Mouse (Mus musculus) c-Kit-positive CD71-positive TER-119-positive erythroid progenitor cells, embryonic 14.5 days (primary cell): ENCODE results near the gene Slc44a5.
"Not testable (repeated sequence)": the region's sequence is repeated elsewhere in the genome, so short reads cannot be mapped to it uniquely, and the experiment has no call there.

ENCODE experiments used
- DNase-seq: peaks from one replicate; pipeline ENCODE4 v3.0.0-alpha.2; 2013; ENCODE audit warnings: low spot score

Gene Slc44a5

GRCm38 (mm10) chr3:154101671-154102070 is 128.4 kb downstream of the Slc44a5 start:
- DNase-seq = no peak

GRCm38 (mm10) chr3:154110528-154110927 is 137.3 kb downstream of the Slc44a5 start:
- DNase-seq = no peak

DNA sequence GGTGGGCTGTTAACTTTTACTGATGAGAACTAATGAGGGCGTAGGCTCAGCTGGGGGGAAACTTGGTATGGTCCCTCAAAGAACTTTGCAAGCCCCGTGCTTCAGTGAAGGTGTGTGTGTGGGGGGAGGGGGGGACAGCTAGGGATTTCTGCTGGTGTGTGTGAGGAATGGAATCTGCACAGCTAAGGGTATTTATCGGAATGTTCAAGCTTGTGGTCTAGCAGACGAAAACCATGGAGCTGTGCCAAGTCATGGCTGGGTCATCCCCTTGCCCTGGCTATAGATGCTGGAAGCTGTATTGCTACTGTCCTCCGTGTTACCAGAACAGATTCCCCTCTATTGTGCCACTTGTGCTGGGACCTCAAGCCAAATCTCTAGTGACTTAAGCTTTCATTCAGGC is 138.0 kb downstream of the Slc44a5 start:
- DNase-seq = no peak

- no peak for DNase-seq
Measured at GRCm38 (mm10) chr3:154114991-154115390, 141.8 kb downstream of the Slc44a5 start.

GRCm38 (mm10) chr3:154115478-154115877 is 142.2 kb downstream of the Slc44a5 start:
- DNase-seq = no peak

DNA sequence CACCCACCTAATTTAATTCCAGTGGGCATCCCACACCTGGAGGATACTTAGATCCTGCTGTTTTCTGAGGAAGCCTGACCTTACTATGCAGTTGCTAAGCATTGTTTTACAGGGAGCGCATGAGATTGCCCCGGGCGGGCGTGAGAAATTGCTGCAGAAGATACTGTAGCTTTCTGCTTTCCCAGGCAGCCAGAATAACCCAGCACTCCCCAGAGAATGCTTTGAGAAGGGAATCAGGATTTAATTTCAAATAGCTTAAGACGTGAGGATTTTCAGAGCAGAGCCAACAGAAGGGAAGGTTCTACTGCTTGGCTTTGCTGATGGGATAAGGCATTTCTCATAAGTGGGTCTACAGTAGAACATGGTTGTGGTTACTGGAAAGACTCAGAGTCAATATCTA is 142.8 kb downstream of the Slc44a5 start:
- DNase-seq = no peak

DNA sequence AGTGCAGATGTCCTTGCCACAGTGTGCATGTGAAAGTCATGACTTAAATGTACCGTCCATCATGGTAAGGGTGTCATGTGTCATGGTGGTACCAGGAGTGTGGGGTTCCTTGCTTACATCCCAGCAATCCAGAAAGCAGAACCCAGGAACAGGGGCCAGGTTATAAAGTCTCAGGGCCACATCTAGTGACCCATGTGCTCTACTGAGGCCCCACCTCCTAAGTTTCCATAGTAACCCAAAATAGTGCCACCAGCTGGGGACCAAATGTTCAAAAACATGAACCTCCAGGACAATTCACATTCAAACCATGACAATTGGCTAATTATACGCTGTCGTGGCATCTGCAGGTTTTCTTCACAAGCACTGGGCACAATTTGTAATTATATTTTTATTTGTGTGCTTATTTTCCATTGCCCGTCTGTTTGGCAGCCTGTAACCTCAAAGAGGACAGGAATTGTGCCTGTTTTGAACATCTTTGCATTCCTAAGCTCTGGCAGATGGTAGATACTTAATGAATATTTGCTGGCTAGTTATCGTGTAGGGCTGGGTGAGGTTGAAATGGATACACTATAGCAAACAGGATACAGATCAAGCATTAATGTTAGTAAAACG is 145.9 kb downstream of the Slc44a5 start:
- no peak for DNase-seq

GRCm38 (mm10) chr3:154122531-154122930 is 149.3 kb downstream of the Slc44a5 start:
- DNase-seq = no peak

DNA sequence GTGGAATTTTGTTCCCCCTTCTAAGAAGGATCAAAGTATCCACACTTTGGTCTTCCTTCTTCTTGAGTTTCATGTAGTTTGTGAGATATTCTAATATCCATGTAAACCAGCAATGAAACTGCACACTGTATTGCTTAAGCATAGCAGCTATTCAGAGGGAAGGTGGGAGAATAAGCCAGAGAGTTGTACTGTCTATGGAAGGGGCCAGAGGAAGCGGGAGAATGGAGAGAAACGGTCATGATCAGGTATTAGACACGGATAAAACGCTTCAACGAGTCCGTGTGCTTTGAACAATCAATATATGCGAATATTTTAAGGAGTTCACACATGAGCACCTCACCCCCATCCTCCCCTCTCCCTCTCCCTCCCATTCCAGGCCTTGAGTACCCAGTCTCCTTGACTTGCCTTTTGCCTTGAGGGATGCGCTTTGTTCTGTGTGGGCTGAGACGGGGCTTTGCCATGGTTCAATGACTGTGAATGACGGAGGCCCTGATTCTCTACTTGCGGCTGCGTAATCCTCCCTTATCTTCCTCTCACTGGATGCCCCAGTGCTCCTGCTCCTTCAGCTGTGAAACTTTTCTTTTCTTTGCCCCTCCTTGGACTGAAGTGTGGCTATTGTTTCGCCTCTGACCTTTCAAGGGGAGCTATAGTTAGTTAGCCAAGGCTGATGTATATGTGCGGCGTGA is 151.8 kb downstream of the Slc44a5 start:
- no peak for DNase-seq

- DNase-seq = no peak
Measured at GRCm38 (mm10) chr3:154125768-154126376, 152.6 kb downstream of the Slc44a5 start.

GRCm38 (mm10) chr3:154127246-154127645 is 154.0 kb downstream of the Slc44a5 start:
- DNase-seq = no peak

- DNase-seq = no peak
Measured at GRCm38 (mm10) chr3:154129036-154129435, 155.8 kb downstream of the Slc44a5 start.

DNA sequence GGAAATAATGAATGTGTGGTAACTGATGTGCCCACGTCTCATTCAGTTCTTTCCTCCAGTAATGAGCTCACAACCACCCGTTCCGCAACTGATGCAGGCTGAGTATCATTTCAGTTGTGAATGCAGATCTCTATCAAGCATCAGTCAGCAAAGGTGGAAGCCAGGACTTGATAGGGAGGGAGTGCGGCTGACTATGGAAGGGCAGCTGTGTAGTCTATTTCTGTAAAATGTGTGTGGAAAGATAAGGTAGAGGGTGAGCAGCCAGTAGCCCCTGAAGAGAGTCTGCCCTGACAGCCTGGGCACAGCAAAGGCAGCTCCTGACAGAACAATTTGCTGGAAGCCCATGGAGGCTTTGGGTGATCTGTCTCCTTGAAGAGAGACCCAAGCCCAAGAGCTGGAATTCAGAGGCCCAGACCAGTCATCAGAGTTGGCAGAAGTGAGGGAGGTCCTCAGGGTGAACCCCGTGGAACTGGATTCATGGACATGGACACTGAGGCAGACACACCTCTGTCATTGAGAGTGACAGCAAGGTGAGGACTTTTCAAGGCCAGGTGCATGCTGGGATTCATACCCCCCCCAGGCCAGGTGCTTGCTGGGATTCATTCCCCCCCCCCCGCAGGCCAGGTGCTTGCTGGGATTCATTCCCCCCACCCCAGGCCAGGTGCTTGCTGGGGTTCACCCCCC is 157.3 kb downstream of the Slc44a5 start:
- peak; percentile 10 for DNase-seq

DNA sequence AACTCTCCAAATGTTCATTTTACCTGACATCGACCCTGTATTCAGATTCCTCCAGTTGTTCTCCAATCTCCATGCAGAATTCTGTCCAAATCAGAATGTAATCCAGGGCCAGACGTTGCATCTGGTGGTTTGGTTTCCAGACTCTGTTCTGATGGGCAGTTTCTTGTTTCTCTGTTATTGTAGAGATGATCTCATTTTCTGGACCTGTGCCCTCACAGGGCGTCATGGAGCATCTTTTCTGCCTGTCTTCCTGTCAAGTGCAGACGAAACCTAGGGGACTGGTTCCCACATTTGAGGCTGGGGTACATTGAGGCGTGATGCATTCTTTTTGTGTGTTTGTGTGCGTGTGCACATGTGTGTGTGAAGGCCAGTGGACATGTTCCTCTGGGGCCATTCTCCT is 160.8 kb downstream of the Slc44a5 start:
- no peak for DNase-seq

DNA sequence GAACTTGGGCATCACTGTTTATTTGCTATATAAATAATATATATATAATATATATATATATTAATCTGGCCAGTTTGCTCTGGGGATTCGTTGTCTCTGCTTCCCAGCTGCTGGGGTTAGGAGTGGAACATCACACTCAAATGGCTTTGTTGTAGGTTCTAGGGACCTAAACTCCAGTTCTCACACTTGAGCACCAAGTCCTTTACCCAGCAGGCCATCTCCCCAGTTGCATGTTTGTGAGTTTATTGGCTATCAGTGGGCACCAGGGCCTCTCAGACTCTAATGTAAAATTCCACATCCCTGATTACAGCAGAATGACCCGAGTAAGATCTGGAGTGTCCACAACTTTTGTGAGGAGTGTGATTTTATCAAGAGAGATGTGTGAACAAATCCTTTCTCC is 161.5 kb downstream of the Slc44a5 start:
- no peak for DNase-seq

DNA sequence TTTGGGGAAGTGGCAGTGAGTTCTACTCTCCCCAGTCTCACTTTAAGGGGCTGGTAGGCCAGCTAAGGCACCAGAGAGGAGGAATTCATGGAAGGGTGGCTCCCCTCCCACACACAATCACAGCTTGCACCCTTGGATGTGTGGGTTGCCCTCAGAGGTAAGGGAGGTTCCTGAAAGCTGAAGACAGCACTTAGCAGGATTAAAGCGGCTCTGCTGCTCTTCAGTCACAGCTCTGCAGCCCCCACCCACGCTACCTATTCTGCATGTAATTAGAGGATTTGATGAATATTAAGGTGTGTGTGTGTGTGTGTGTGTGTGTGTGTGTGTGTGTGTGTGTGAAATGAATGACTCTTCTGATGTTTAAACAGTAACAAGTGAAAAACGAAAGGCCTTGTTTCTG is 163.3 kb downstream of the Slc44a5 start:
- no peak for DNase-seq

- DNase-seq = no peak
Measured at GRCm38 (mm10) chr3:154141346-154141745, 168.1 kb downstream of the Slc44a5 start.

GRCm38 (mm10) chr3:154142618-154143017 is 169.4 kb downstream of the Slc44a5 start:
- DNase-seq = no peak

DNA sequence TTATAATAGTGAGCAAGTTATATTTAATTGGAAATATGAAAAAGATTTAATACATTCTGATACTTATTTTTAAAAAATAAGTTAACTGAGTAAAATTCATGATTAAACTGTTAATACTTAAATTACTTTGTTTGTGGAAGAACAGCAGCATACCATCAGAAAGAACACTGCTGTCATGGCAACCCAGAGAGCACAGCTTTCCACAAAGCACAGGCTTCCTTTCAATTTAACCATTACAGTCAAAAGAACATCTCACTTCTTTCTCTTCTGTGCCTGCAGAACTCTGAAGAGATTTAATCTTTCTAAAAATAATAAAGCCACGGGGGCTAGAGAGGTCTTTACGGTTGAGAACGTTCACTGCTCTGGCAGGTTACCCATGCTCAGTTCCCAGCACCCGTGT is 172.5 kb downstream of the Slc44a5 start:
- no peak for DNase-seq

DNA sequence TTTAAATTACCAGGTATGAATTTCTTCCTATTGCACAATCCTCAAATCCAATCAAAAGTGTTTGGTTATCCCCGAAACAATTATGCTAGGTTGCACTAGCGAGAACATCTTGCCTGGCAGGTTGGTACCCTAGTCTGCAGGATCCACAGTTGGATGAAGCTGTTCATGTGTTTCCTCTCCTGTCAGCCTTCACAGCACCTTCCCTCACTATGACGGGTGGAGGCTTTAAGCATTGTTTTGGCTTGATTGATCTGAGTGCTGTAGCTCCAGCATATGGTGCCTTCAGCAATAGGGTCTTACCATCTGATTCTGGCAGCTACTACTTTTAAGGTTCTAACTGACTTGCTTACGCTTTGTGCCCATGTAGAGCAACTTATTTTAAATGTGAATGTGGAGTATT is 176.5 kb downstream of the Slc44a5 start:
- no peak for DNase-seq

- DNase-seq = not testable (repeated sequence)
Measured at GRCm38 (mm10) chr3:154153541-154153940, 180.3 kb downstream of the Slc44a5 start.

GRCm38 (mm10) chr3:154165882-154166281 is 192.6 kb downstream of the Slc44a5 start:
- DNase-seq = no peak
